Mouse (Mus musculus): ENCODE results near the gene Plekhh2.

DNA sequence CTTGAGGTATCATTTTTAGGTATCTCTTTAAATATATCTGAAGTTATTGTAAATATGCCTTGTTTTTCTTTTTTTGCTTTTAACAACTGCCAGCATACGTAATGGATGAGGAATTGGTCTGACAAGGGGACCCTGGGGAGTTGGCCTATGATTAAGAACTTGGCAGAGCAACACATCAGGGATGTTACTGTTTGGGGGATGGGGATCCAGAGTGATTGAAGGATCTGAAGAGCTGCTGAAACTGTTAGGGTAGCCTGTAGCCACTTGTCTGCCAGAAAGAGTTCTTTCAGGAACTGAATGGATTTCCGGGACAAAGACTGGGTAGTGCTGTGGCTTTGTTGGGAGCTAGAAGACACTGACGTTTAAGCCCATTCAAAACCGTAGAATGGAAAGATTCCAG, 23.5 kb downstream of the Plekhh2 start:
- no peak for TF ChIP-seq CTCF (conservative IDR thresholded peaks at IDR 0.05; ENCODE audit: insufficient read depth, insufficient read length, low read depth, low read length)
- TF ChIP-seq POLR2A (IDR thresholded peaks at IDR 0.05; ENCODE audit: low read depth, low read length): no peak
